Mouse (Mus musculus): ENCODE data around the gene Brpf1. TPM values are rescaled to one million over a fixed set of nuclear protein-coding genes. Genes with fewer than 3 reads are reported as not detected.
"Not testable (repeated sequence)": the region's sequence is repeated elsewhere in the genome, so short reads cannot be mapped to it uniquely, and the experiment has no call there.

The Brpf1 gene
- total RNA-seq, 2 experiments from 2014 or later = 30.7 to 33.5 TPM

DNA sequence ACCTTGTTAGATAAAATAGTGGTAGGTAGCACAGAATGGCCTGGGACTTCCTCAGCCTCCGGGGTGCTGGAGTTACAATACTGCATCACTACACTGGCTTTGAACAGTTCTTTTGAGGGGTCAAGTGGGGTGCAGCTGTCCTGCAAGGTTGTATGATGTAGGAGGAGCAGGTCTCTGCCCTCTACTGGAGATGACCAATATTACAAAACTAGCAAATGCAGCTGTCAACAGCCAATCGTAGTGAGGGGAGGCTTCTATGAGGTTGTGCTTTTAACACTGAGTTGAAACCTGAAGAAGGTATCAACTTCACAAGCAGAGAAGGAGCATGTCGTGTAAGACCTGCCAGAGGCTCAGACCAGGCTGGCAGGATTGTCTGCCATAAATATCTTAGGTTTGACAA is 4.7 kb upstream of the Brpf1 start:
- ATAC-seq (replicated peaks; ENCODE audit: low FRiP score, poor library complexity, severe bottlenecking) = no peak

GRCm38 (mm10) chr6:113306322-113306985 is 483 bp upstream of the Brpf1 start:
- peak; percentile 85 for ATAC-seq (replicated peaks; ENCODE audit: low FRiP score, poor library complexity, severe bottlenecking)

DNA sequence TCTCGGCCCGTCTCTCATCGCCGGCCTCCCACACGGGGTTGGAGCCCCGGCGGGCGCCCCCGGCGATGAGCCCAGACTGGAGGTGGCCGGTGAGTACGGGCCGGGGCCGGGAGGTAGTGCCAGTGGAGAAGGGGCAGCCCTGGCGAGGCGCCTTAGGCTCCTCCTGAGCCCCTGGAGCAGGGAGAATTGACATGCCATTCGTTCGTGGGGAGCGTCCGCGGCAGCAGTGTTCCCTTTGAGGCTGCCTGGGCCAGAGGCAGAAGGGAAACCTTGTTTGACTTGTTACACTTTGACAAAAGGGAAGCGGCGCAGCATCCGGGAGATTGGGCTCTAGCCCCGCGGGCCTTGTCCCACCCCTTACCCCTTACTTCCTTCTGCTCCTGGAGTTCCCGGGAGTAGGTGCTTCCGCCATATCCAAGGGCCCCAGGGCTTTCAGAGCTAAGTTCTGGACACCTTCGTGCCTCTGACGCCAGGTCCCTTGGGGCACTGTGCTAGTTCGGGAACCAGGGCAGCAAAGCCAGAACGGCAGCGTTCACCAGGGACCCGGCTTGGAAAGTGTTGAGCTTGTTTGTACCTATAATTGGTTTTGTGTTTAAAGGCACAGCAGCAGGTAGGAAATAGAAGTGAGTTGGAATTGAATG is 664 bp downstream of the Brpf1 start:
- 0 out of 2 replicates have a peak, but pooled peaks have one; percentile 3 for ATAC-seq (replicated peaks; ENCODE audit: low FRiP score, poor library complexity, severe bottlenecking)

GRCm38 (mm10) chr6:113308141-113308540 is 1.2 kb downstream of the Brpf1 start:
- ATAC-seq (replicated peaks; ENCODE audit: low FRiP score, poor library complexity, severe bottlenecking) = no peak

GRCm38 (mm10) chr6:113315972-113316371 is 9.0 kb downstream of the Brpf1 start:
- no peak for ATAC-seq (replicated peaks; ENCODE audit: low FRiP score, poor library complexity, severe bottlenecking)

GRCm38 (mm10) chr6:113326533-113327315 is 19.8 kb downstream of the Brpf1 start, which contains the start of gene Ogg1:
Gene Ogg1, plus strand, starts transcription at chr6:113326972.
- ATAC-seq (replicated peaks; ENCODE audit: low FRiP score, poor library complexity, severe bottlenecking) = peak; percentile 95

GRCm38 (mm10) chr6:113329396-113329795 is 22.5 kb downstream of the Brpf1 start:
- no peak for ATAC-seq (replicated peaks; ENCODE audit: low FRiP score, poor library complexity, severe bottlenecking)

- no peak for ATAC-seq (replicated peaks; ENCODE audit: low FRiP score, poor library complexity, severe bottlenecking)
These were observed 23.6 kb downstream of the Brpf1 start for GRCm38 (mm10) chr6:113330547-113330946.

GRCm38 (mm10) chr6:113331721-113332120 is 24.8 kb downstream of the Brpf1 start:
- ATAC-seq (replicated peaks; ENCODE audit: low FRiP score, poor library complexity, severe bottlenecking) = no peak

DNA sequence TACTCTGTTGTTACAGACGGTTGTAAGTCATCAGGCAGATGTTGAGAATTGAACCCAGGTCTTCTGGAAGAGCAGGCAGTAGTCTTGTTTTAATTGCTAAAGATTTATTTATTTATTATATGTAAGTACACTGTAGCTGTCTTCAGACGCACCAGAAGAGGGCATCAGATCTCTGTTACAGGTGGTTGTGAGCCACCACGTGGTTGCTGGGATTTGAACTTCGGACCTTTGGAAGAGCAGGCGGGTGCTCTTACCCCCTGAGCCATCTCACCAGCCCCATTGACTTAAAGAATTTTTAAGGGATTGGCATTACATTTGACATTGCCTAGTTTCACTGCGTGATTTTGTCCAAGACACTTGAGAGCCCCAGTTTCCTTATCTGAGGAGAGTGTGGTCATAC is 25.8 kb downstream of the Brpf1 start:
- ATAC-seq (replicated peaks; ENCODE audit: low FRiP score, poor library complexity, severe bottlenecking) = not testable (repeated sequence)

GRCm38 (mm10) chr6:113333137-113333950 is 26.4 kb downstream of the Brpf1 start:
- no peak for ATAC-seq (replicated peaks; ENCODE audit: low FRiP score, poor library complexity, severe bottlenecking)

- no peak for ATAC-seq (replicated peaks; ENCODE audit: low FRiP score, poor library complexity, severe bottlenecking)
These were observed 27.3 kb downstream of the Brpf1 start for GRCm38 (mm10) chr6:113334216-113334615.

DNA sequence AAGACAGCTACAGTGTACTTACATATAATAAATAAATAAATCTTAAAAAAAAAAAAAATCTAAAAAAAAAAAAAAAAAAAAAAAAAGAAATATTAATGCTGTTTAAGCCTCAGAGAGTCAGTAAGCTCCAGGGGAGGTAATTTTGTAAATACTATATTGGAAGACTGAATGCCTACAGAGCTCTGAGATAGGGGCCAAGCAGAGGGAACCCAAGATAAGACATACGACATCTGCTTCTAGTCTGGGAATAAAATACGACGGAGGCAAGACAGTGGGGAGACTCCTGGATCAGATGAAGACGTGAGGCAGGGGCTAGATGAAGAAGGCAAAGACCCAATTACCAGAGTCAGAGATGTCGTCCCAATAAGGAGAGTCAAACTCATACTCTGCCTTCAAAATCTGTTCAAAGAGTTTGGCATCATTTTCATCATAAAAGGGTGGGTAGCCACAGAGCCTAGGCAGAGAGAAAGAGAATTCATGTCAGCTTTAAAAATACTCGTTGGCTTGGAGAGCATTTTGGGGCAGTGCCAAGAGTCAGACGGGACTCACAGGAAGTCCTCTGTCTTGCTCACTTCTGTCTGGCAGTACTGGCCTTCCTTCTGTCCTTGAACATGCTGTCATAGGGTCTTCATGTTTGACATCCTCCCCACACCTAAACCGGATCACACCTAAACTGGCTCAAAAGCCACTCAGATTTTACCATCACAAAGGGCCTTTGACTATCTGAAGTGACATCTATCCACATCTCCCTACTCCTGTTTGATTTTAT is 30.1 kb downstream of the Brpf1 start:
- ATAC-seq (replicated peaks; ENCODE audit: low FRiP score, poor library complexity, severe bottlenecking) = no peak

GRCm38 (mm10) chr6:113341574-113341973 is 34.6 kb downstream of the Brpf1 start:
- no peak for ATAC-seq (replicated peaks; ENCODE audit: low FRiP score, poor library complexity, severe bottlenecking)

DNA sequence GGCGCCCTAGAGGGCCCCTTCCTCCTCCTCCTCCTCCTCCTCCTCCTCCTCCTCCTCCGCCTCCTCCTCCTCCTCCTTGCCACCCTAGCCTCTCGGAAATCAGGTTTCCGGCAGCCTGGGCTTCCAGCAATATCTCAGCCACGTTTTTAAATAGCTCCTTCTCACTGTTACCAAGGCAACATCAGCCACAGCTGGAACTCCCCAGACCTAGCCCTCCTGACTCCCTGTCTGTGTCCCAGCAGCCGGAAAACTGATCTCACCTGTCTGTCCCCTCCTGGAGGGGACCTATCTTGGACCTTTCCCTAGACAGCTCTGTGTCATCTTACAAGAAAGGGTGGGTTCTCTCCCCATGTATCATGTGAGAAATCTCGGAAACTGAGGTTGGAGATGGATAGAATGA is 35.4 kb downstream of the Brpf1 start:
- no peak for ATAC-seq (replicated peaks; ENCODE audit: low FRiP score, poor library complexity, severe bottlenecking)

DNA sequence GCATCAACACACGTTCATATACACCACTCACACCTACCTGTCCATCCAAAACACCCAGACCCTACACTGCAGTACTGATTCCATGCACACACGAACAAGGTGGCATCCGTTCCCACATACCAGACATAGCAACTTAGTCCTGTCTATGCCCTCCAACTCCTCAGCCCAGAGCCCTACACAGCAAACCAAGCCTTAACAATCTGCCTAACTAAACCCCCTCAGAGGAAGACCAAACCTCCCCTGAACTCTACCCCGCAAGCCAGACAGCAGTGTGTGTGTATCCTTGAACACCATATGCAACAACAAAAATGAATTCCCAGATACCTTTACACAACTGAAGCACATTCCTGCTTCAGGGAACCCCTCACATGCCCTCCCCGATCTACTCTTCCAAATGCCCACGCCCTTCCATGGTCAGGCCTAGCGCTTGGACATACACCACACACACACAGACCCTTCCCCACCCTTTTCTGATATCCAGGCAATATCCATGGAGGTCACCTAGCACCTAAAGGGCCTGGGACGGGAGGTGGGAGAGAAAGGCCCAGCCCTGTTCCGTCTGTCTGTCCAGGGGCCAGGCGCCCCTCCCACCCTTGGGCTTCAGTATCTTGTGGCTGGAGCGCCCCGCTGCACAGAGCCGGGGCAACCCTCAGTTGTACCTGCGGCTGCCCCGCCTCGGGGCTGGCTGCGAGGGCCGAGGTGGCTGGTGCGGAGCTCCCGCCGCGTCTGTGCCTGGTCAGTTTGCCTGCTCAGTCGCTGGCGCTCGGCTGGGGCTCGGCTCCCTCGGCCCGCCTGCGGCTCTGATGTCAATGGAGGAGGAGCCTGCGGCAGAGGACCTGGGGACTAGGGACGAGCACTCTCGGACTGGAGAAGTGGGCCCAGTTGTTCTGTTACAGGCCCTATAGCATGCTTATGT is 36.5 kb downstream of the Brpf1 start, which contains the start of gene Camk1:
Gene Camk1, minus strand, starts transcription at position 808 of the 916 bp plus-strand sequence.
- no peak for ATAC-seq (replicated peaks; ENCODE audit: low FRiP score, poor library complexity, severe bottlenecking)

- no peak for ATAC-seq (replicated peaks; ENCODE audit: low FRiP score, poor library complexity, severe bottlenecking)
These were observed 37.4 kb downstream of the Brpf1 start for GRCm38 (mm10) chr6:113344321-113344720.

DNA sequence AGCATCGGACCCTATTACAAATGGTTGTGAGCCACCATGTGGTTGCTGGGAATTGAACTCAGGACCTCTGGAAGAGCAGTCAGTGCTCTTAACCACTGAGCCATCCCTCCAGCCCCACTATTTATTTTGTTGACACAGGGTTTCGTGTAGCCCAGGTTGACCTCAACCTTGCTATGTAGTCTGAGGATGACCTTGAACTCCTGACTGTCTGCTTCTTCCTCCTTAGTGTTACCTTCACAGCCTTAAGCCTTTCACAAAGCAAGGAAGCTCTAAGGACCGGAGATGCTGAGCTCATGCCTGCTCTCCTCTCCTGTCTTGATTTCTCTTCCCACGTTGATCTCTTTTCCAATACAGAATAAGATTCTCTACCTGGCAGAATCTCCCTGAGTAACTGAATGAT is 40.0 kb downstream of the Brpf1 start:
- no peak for ATAC-seq (replicated peaks; ENCODE audit: low FRiP score, poor library complexity, severe bottlenecking)

Measured in erythroid progenitor cell, adult 5-6 weeks (primary cell).